Mouse (Mus musculus): Measurements from ENCODE around the gene Adamtsl4. TPM values are rescaled to one million over a fixed set of nuclear protein-coding genes. Genes with fewer than 3 reads are reported as not detected.

Adamtsl4 gene
- polyA plus RNA-seq, 1 experiment from 2014 or later: 3.8 TPM

- H3K27me3 ChIP-seq (replicated peaks; ENCODE audit: control insufficient read depth, insufficient read depth, low read length): no peaks in the 10 kb centered on the region
- no peak overlapping the region for H3K4me2 ChIP-seq (ENCODE audit: low read depth, low read length)
- WGBS: 87% methylated on average over 19 of the region's 19 CpGs
- H3K4me1 ChIP-seq (ENCODE audit: control insufficient read depth, insufficient read depth, low read length): peaks cover 37% of the 10 kb centered on the region
- DNase-seq (ENCODE audit: low spot score) (no peak), ATAC-seq (ENCODE audit: low read depth) (no peak)
- no peak overlapping the region for H3K4me3 ChIP-seq (ENCODE audit: low read depth, low read length)
- H3K9me3 ChIP-seq (ENCODE audit: control insufficient read depth, low read length): no peaks in the 10 kb centered on the region
- H3K27ac ChIP-seq (replicated peaks; ENCODE audit: low read depth, low read length): no peak overlapping the region
- no peak overlapping the region for H3K9ac ChIP-seq (ENCODE audit: low read depth, low read length)
- peaks cover 4% of the 10 kb centered on the region; the same call in 1 of the 2 replicates for H3K36me3 ChIP-seq (ENCODE audit: control insufficient read depth, insufficient read depth, low read length)
Measured at GRCm38 (mm10) chr3:95677420-95678090, 10.2 kb downstream of the Adamtsl4 start.

- WGBS: 57% methylated on average over 15 of the region's 15 CpGs
- no peak for DNase-seq (ENCODE audit: low spot score)
- ATAC-seq (ENCODE audit: low read depth): no peak
- H3K4me1 ChIP-seq (ENCODE audit: control insufficient read depth, insufficient read depth, low read length): peaks cover 37% of the 10 kb centered on the region
- no peak overlapping the region for H3K4me3 ChIP-seq (ENCODE audit: low read depth, low read length)
- no peak overlapping the region for H3K4me2 ChIP-seq (ENCODE audit: low read depth, low read length)
- no peaks in the 10 kb centered on the region for H3K9me3 ChIP-seq (ENCODE audit: control insufficient read depth, low read length)
- H3K36me3 ChIP-seq (ENCODE audit: control insufficient read depth, insufficient read depth, low read length): peaks cover 4% of the 10 kb centered on the region; the same call in 1 of the 2 replicates
- H3K9ac ChIP-seq (ENCODE audit: low read depth, low read length): no peak overlapping the region
- no peaks in the 10 kb centered on the region for H3K27me3 ChIP-seq (replicated peaks; ENCODE audit: control insufficient read depth, insufficient read depth, low read length)
- no peak overlapping the region for H3K27ac ChIP-seq (replicated peaks; ENCODE audit: low read depth, low read length)
Measured at GRCm38 (mm10) chr3:95676745-95677419, 10.8 kb downstream of the Adamtsl4 start.

- DNase-seq (ENCODE audit: low spot score) (peak; percentile 87), ATAC-seq (ENCODE audit: low read depth) (peak; percentile 27)
- peak overlapping the region; percentile 40 for H3K9ac ChIP-seq (ENCODE audit: low read depth, low read length)
- H3K27me3 ChIP-seq (replicated peaks; ENCODE audit: control insufficient read depth, insufficient read depth, low read length): no peaks in the 10 kb centered on the region
- no peaks in the 10 kb centered on the region for H3K9me3 ChIP-seq (ENCODE audit: control insufficient read depth, low read length)
- peaks cover 31% of the 10 kb centered on the region for H3K4me1 ChIP-seq (ENCODE audit: control insufficient read depth, insufficient read depth, low read length)
- H3K4me3 ChIP-seq (ENCODE audit: low read depth, low read length): no peak overlapping the region
- peak overlapping the region; percentile 30 for H3K4me2 ChIP-seq (ENCODE audit: low read depth, low read length)
- peak overlapping the region; percentile 94 for H3K27ac ChIP-seq (replicated peaks; ENCODE audit: low read depth, low read length)
- peaks cover 4% of the 10 kb centered on the region; the same call in 1 of the 2 replicates for H3K36me3 ChIP-seq (ENCODE audit: control insufficient read depth, insufficient read depth, low read length)
- WGBS: 16% methylated on average over 8 of the region's 8 CpGs
Measured at GRCm38 (mm10) chr3:95675301-95676092, 12.2 kb downstream of the Adamtsl4 start.

GRCm38 (mm10) chr3:95674812-95675211 lies 12.9 kb downstream of the Adamtsl4 start:
- H3K36me3 ChIP-seq (ENCODE audit: control insufficient read depth, insufficient read depth, low read length): peaks cover 4% of the 10 kb centered on the region; the same call in 1 of the 2 replicates
- WGBS: 22% methylated on average over 6 of the region's 6 CpGs
- no peak overlapping the region for H3K4me3 ChIP-seq (ENCODE audit: low read depth, low read length)
- H3K27ac ChIP-seq (replicated peaks; ENCODE audit: low read depth, low read length): peak overlapping the region; percentile 94
- no peaks in the 10 kb centered on the region for H3K27me3 ChIP-seq (replicated peaks; ENCODE audit: control insufficient read depth, insufficient read depth, low read length)
- H3K4me2 ChIP-seq (ENCODE audit: low read depth, low read length): peak overlapping the region; percentile 30; the same call in 1 of the 2 replicates
- peak overlapping the region; percentile 40; the same call in 1 of the 2 replicates for H3K9ac ChIP-seq (ENCODE audit: low read depth, low read length)
- peaks cover 31% of the 10 kb centered on the region for H3K4me1 ChIP-seq (ENCODE audit: control insufficient read depth, insufficient read depth, low read length)
- DNase-seq (ENCODE audit: low spot score): no peak
- ATAC-seq (ENCODE audit: low read depth): no peak
- no peaks in the 10 kb centered on the region for H3K9me3 ChIP-seq (ENCODE audit: control insufficient read depth, low read length)

GRCm38 (mm10) chr3:95674236-95674635 lies 13.5 kb downstream of the Adamtsl4 start:
- Histone ChIP-seq H3K9ac (ENCODE audit: low read depth, low read length) (peak overlapping the region; percentile 40; the same call in 1 of the 2 replicates), H3K4me3 (ENCODE audit: low read depth, low read length) (no peak overlapping the region), H3K27ac (replicated peaks; ENCODE audit: low read depth, low read length) (peak overlapping the region; percentile 94), H3K27me3 (replicated peaks; ENCODE audit: control insufficient read depth, insufficient read depth, low read length) (no peaks in the 10 kb centered on the region), H3K36me3 (ENCODE audit: control insufficient read depth, insufficient read depth, low read length) (peaks cover 8% of the 10 kb centered on the region; the same call in 1 of the 2 replicates), H3K4me1 (ENCODE audit: control insufficient read depth, insufficient read depth, low read length) (peaks cover 31% of the 10 kb centered on the region), H3K4me2 (ENCODE audit: low read depth, low read length) (peak overlapping the region; percentile 37), H3K9me3 (ENCODE audit: control insufficient read depth, low read length) (no peaks in the 10 kb centered on the region)
- DNase-seq (ENCODE audit: low spot score) (peak; percentile 90), ATAC-seq (ENCODE audit: low read depth) (peak; percentile 71)
- WGBS: 7% methylated on average over 2 of the region's 2 CpGs

GRCm38 (mm10) chr3:95673707-95674211 lies 14.0 kb downstream of the Adamtsl4 start:
- 12% methylated on average over 11 of the region's 11 CpGs for WGBS
- no peak overlapping the region for H3K4me3 ChIP-seq (ENCODE audit: low read depth, low read length)
- ATAC-seq (ENCODE audit: low read depth): no peak; the same call in 1 of the 2 replicates
- peaks cover 31% of the 10 kb centered on the region for H3K4me1 ChIP-seq (ENCODE audit: control insufficient read depth, insufficient read depth, low read length)
- peaks cover 11% of the 10 kb centered on the region; the same call in 1 of the 2 replicates for H3K36me3 ChIP-seq (ENCODE audit: control insufficient read depth, insufficient read depth, low read length)
- peak overlapping the region; percentile 94 for H3K27ac ChIP-seq (replicated peaks; ENCODE audit: low read depth, low read length)
- no peaks in the 10 kb centered on the region for H3K9me3 ChIP-seq (ENCODE audit: control insufficient read depth, low read length)
- H3K4me2 ChIP-seq (ENCODE audit: low read depth, low read length): peak overlapping the region; percentile 37
- H3K27me3 ChIP-seq (replicated peaks; ENCODE audit: control insufficient read depth, insufficient read depth, low read length): no peaks in the 10 kb centered on the region
- H3K9ac ChIP-seq (ENCODE audit: low read depth, low read length): peak overlapping the region; percentile 40
- no peak for DNase-seq (ENCODE audit: low spot score)

GRCm38 (mm10) chr3:95672861-95673706 lies 14.6 kb downstream of the Adamtsl4 start:
- Histone ChIP-seq H3K27ac (replicated peaks; ENCODE audit: low read depth, low read length) (peak overlapping the region; percentile 94), H3K9ac (ENCODE audit: low read depth, low read length) (peak overlapping the region; percentile 40), H3K4me1 (ENCODE audit: control insufficient read depth, insufficient read depth, low read length) (peaks cover 31% of the 10 kb centered on the region), H3K27me3 (replicated peaks; ENCODE audit: control insufficient read depth, insufficient read depth, low read length) (no peaks in the 10 kb centered on the region), H3K36me3 (ENCODE audit: control insufficient read depth, insufficient read depth, low read length) (peaks cover 13% of the 10 kb centered on the region; the same call in 1 of the 2 replicates), H3K9me3 (ENCODE audit: control insufficient read depth, low read length) (no peaks in the 10 kb centered on the region), H3K4me3 (ENCODE audit: low read depth, low read length) (no peak overlapping the region), H3K4me2 (ENCODE audit: low read depth, low read length) (peak overlapping the region; percentile 37)
- DNase-seq (ENCODE audit: low spot score) (peak; percentile 40), ATAC-seq (ENCODE audit: low read depth) (no peak; the same call in 1 of the 2 replicates)
- WGBS: 28% methylated on average over 10 of the region's 10 CpGs
